Mouse (Mus musculus): ENCODE measurements at regions not wholly inside any gene's neighbourhood (a gene's known extent, or its start where the extent isn't known, plus 50 kb on each side); places are given as distances from the start of the nearest gene placed in this dataset.

DNA sequence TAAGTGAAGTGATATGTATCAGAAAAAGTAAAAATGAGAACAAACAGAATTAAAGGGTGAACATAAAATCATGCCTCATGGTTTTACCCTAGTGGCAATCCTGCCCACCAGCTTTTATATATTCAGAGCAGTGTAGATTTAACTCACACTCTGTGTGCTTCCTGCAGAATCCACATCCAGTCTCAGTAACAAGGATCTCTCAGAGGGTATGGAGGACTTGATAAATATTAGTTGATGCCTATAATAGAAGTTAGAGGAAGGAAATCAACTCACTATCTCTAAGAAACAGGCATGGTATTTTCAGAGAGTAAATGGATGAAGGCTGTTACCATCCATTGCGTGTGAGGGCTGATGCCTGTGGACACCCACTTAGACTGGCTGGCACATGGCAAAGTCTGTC lies 492.5 kb upstream of the Nr5a2 start:
- TF ChIP-seq CTCF (IDR thresholded peaks at IDR 0.05; ENCODE audit: insufficient read depth, low read length): no peak
- TF ChIP-seq POLR2A (IDR thresholded peaks at IDR 0.05; ENCODE audit: borderline replicate concordance, extremely low read depth, low read depth, low read length): no peak

All from lung, adult 2 months (tissue).